Mouse (Mus musculus) E14TG2a.4 (cell line): ENCODE data around the gene Acot7.

Source experiments
- CTCF ChIP-seq: conservative IDR thresholded peaks from 2 replicates; pipeline ENCODE4 v1.5.1; 2014; ENCODE audit warnings: low read length
- POU5F1 ChIP-seq: IDR thresholded peaks from 2 replicates; pipeline ENCODE4 v1.6.1; 2014; ENCODE audit warnings: low read length, borderline replicate concordance

GRCm38 (mm10) chr4:152281601-152282000 lies 103.7 kb downstream of the Acot7 start:
- TF ChIP-seq POU5F1 (no peak), CTCF (no peak)
